Mouse (Mus musculus): ENCODE data around the gene Gm42674. TPM values are rescaled to one million over a fixed set of nuclear protein-coding genes. Genes with fewer than 3 reads are reported as not detected.

Gene Gm42674
- polyA plus RNA-seq, 1 experiment from 2014 or later: not detected

DNA sequence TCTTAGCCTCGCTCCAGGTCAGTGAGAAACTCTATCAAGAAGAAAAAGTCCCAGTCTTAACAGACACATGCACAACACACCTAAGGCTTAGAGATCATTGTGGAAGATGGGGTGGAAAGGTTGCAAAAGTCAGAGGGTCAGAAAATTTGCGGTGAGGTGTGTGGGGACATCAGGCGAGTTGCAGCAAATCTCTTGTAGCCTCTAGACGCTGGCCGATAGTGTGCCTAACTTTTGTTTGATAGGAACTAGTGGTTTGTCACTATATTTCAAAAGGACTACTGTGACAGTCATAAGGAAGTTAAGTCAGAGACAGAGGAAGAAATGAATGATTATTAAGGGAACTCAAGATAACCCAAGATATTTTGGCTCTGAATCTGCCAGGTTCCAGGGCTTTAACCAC lies 25.7 kb downstream of the Gm42674 start:
- ATAC-seq (ENCODE audit: low FRiP score): no peak
- peaks cover 13% of the 10 kb centered on the region for H3K4me1 ChIP-seq
- no peaks in the 10 kb centered on the region for H3K36me3 ChIP-seq
- H3K9ac ChIP-seq (replicated peaks): no peak overlapping the region
- no peak overlapping the region for H3K4me3 ChIP-seq (replicated peaks)
- 94% methylated on average over 5 of the region's 5 CpGs for WGBS
- no peak overlapping the region for H3K4me2 ChIP-seq
- H3K27me3 ChIP-seq (replicated peaks): no peaks in the 10 kb centered on the region
- no peaks in the 10 kb centered on the region for H3K9me3 ChIP-seq (replicated peaks)
- H3K27ac ChIP-seq (replicated peaks): no peak overlapping the region

DNA sequence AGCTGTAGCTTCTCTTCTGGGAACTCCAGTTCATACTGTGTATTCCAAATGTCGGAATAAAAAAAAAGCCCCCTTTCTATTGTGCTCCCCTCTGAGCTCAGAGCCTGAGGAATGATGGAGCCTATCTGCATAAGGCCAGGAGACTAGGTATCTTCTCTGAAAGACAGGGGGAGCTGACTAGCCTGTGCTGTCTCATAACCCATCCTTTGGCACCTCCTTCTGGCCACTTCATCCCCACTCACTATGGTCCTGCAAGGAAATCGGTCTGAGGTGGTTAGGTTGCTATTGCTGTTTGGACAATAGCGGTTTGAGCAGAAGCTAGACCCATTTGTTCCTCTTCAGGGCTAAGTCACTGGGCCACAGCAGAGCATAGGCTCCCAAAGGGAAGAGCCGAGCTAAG lies 26.1 kb downstream of the Gm42674 start:
- no peaks in the 10 kb centered on the region for H3K27me3 ChIP-seq (replicated peaks)
- no peak overlapping the region for H3K27ac ChIP-seq (replicated peaks)
- peaks cover 13% of the 10 kb centered on the region for H3K4me1 ChIP-seq
- H3K9ac ChIP-seq (replicated peaks): no peak overlapping the region
- H3K4me2 ChIP-seq: no peak overlapping the region
- H3K4me3 ChIP-seq (replicated peaks): no peak overlapping the region
- no peaks in the 10 kb centered on the region for H3K36me3 ChIP-seq
- 63% methylated on average over 4 of the region's 4 CpGs for WGBS
- H3K9me3 ChIP-seq (replicated peaks): no peaks in the 10 kb centered on the region
- no peak for ATAC-seq (ENCODE audit: low FRiP score)

DNA sequence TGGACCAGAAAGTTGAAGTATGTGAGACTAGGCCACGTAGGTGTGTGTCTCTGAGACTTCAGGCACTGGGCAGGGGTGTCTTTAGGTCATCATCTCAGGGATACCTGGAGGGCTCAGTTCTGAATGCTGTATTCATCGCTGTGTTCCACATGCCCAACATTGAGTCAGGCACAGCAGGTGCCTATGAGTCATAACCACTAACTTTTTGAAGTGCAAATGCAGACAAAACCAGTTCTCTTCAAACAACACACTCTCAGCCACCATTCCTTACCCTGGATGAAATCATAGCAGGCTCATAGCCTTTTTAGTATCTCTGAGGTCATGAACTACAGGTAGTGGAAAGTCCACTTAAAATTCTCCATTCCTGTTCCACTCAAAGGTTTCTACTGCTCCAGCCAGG lies 27.6 kb downstream of the Gm42674 start:
- H3K27ac ChIP-seq (replicated peaks): no peak overlapping the region
- H3K36me3 ChIP-seq: no peaks in the 10 kb centered on the region
- no peaks in the 10 kb centered on the region; the same call in 1 of the 2 replicates for H3K4me1 ChIP-seq
- no peak overlapping the region for H3K9ac ChIP-seq (replicated peaks)
- no peaks in the 10 kb centered on the region for H3K27me3 ChIP-seq (replicated peaks)
- 85% methylated on average over 2 of the region's 2 CpGs for WGBS
- ATAC-seq (ENCODE audit: low FRiP score): no peak
- H3K4me3 ChIP-seq (replicated peaks): no peak overlapping the region
- H3K9me3 ChIP-seq (replicated peaks): no peaks in the 10 kb centered on the region
- no peak overlapping the region for H3K4me2 ChIP-seq

DNA sequence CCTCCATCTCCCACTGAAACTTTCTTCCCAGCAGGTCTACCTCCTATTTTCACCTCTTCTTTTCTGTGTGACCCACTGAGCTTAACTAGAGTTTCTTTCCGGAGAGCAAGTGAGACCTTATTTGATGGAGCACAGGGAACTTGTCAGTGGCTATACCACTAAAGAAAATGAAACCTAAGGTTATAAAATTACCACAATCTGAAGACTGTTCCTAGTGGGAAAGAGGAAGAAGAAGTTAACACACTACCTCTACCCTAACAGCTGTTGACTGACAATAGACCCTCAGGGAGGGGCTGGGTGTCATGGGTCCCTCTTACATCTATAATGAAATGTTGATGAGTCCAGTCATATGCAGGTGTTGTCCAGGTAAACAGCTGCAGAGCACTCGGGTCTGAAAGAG lies 30.3 kb downstream of the Gm42674 start:
- Histone ChIP-seq H3K9ac (replicated peaks) (no peak overlapping the region), H3K27ac (replicated peaks) (no peak overlapping the region), H3K27me3 (replicated peaks) (no peaks in the 10 kb centered on the region), H3K4me2 (no peak overlapping the region), H3K4me1 (no peaks in the 10 kb centered on the region), H3K36me3 (no peaks in the 10 kb centered on the region), H3K4me3 (replicated peaks) (no peak overlapping the region), H3K9me3 (replicated peaks) (no peaks in the 10 kb centered on the region)
- 78% methylated on average over 2 of the region's 2 CpGs for WGBS
- no peak for ATAC-seq (ENCODE audit: low FRiP score)

DNA sequence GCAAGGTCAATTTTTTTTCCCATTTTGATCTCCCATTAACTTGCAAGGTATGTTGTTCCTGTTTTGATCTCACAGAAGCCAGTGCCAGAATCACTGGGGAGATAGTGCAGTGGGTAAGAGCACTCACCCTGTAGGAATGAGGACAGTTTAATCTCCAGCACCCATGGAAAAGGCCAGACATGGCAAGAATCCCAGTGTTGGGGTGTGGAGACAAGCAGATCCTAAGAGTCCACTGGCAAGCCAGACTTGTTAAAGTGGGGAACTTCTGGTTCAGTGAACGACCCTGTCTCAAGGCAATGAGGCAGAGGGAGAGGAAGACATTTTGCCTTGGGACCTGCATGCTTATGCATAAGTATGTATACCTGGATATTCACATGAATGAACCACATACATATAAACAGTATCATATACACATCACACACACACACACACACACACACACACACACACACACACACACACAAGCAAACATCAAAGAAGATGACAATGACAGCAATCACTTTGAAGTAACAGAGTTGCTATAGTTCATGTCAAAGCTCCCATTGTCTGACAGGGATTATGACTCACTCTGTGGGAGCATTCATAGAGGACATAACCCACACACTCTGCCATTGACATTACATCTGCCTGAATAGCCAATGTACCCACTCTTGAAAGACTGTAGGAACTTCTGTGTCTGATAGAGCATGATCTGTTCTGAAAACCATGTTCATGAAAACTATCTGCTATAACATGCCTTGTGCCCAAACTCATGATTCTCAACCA lies 37.0 kb downstream of the Gm42674 start:
- ATAC-seq (ENCODE audit: low FRiP score): no peak
- no peaks in the 10 kb centered on the region for H3K27me3 ChIP-seq (replicated peaks)
- WGBS: 62% methylated on average over 1 of the region's 1 CpGs

DNA sequence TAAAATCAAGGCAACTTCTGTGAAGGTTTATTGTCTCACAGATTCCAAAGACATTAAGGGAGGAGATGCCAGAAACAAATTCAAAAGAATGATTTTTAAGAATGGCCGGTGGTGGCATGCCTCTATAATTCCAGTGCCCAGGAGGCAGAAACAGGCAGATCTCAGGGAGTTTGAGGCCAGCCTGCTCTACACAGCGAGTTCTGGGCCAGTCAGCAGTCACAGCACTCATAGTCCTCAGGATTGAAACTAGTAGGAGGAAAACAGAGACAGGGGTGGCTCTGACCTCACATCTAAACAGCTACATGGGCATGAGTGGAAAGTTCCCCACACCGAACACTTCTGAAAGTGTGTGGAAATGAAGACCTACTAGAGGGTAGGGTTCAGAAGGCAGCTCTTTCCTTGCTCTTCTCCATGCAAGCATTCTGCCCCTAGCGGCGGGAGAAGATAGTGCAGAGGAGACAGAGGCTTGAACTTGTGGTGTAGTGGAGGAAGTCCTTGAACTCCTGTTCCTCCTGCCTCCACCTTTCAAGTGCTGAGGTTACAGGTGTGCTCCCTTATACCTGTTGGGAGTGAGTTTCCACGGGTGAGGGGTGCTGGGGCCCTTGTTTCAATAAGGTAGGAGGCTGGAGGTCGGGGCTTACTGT lies 37.9 kb downstream of the Gm42674 start:
- no peak overlapping the region for H3K4me2 ChIP-seq
- H3K4me1 ChIP-seq: no peaks in the 10 kb centered on the region
- H3K27ac ChIP-seq (replicated peaks): no peak overlapping the region
- H3K9ac ChIP-seq (replicated peaks): no peak overlapping the region
- H3K27me3 ChIP-seq (replicated peaks): no peaks in the 10 kb centered on the region
- H3K36me3 ChIP-seq: no peaks in the 10 kb centered on the region
- ATAC-seq (ENCODE audit: low FRiP score): no peak
- no peak overlapping the region for H3K4me3 ChIP-seq (replicated peaks)
- no peaks in the 10 kb centered on the region for H3K9me3 ChIP-seq (replicated peaks)
- WGBS: 52% methylated on average over 7 of the region's 7 CpGs

More for the DNA sequence above, 37.0 kb downstream of the Gm42674 start:
- no peak overlapping the region for H3K27ac ChIP-seq (replicated peaks)
- no peak overlapping the region for H3K4me3 ChIP-seq (replicated peaks)
- H3K36me3 ChIP-seq: no peaks in the 10 kb centered on the region
- H3K9me3 ChIP-seq (replicated peaks): no peaks in the 10 kb centered on the region
- no peak overlapping the region for H3K4me2 ChIP-seq
- no peak overlapping the region for H3K9ac ChIP-seq (replicated peaks)
- no peaks in the 10 kb centered on the region for H3K4me1 ChIP-seq

DNA sequence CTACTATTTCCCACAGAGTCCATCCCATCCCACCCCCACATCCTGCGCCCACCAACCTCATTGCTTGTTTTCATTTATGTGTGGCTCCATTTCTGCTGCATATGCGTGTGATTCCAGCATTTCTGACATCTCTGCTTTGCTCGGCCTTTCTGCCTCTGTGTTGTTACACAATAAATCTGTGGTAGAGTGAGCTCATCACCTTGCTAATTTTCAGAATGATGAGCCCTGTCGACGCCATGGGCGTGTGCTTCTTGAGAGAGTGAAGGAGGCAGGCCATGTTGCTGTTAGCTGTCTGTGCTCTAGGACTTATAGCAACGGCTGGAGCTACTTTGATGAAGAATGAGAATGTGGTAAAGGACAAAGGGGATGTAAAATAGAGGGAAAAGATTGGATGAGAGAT lies 39.3 kb downstream of the Gm42674 start:
- Histone ChIP-seq H3K27me3 (replicated peaks) (no peaks in the 10 kb centered on the region), H3K4me1 (no peaks in the 10 kb centered on the region), H3K27ac (replicated peaks) (no peak overlapping the region), H3K4me3 (replicated peaks) (no peak overlapping the region), H3K9ac (replicated peaks) (no peak overlapping the region), H3K9me3 (replicated peaks) (no peaks in the 10 kb centered on the region), H3K4me2 (no peak overlapping the region), H3K36me3 (no peaks in the 10 kb centered on the region)
- WGBS: 87% methylated on average over 7 of the region's 7 CpGs
- ATAC-seq (ENCODE audit: low FRiP score): no peak

DNA sequence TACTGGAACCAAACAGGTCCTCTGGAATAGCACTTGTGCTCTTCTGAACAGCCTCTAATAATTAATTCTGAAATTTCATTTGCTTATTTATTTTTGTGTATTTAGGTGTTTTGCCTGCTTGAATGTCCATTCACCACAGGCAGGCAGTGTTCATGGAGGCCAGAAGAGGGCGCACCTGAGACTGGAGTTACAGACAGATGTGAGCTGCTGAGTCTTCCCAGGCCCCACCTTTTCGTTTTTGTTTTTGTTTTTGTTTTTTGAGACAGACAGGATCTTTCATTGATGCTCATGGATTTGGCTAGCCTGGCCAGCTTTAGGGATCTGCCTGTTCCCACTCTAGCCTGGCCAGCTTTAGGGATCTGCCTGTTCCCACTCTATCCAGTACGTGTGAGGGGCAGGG lies 42.5 kb downstream of the Gm42674 start:
- ATAC-seq (ENCODE audit: low FRiP score): no peak
- Histone ChIP-seq H3K36me3 (no peaks in the 10 kb centered on the region), H3K27ac (replicated peaks) (no peak overlapping the region), H3K4me3 (replicated peaks) (no peak overlapping the region), H3K4me2 (no peak overlapping the region), H3K27me3 (replicated peaks) (no peaks in the 10 kb centered on the region), H3K4me1 (no peaks in the 10 kb centered on the region), H3K9me3 (replicated peaks) (no peaks in the 10 kb centered on the region), H3K9ac (replicated peaks) (no peak overlapping the region)
- 53% methylated on average over 3 of the region's 3 CpGs for WGBS

DNA sequence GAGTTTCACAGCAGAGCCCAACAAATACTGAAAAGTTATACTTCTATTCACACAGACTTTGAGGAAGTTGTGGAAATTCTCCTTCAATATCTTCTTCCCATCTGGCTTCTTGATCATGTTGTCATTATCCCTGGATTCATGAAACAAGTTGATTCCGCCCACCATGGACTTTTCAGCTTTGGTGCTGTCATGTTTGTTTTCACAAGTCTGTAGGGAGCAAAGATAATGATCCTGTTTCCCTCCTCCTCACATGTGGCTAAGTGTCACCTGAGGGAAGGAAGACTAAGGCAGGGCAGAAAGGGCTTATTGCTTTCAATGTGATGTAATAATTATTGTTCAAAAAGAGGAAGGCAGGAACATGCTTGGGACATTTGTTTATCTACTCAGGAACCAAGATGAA lies 45.6 kb downstream of the Gm42674 start:
- ATAC-seq (ENCODE audit: low FRiP score): no peak
- H3K4me2 ChIP-seq: no peak overlapping the region
- H3K4me1 ChIP-seq: no peaks in the 10 kb centered on the region
- H3K9me3 ChIP-seq (replicated peaks): no peaks in the 10 kb centered on the region
- WGBS: 87% methylated on average over 1 of the region's 1 CpGs
- H3K4me3 ChIP-seq (replicated peaks): no peak overlapping the region
- H3K36me3 ChIP-seq: no peaks in the 10 kb centered on the region
- H3K9ac ChIP-seq (replicated peaks): no peak overlapping the region
- H3K27ac ChIP-seq (replicated peaks): no peak overlapping the region
- H3K27me3 ChIP-seq (replicated peaks): no peaks in the 10 kb centered on the region

DNA sequence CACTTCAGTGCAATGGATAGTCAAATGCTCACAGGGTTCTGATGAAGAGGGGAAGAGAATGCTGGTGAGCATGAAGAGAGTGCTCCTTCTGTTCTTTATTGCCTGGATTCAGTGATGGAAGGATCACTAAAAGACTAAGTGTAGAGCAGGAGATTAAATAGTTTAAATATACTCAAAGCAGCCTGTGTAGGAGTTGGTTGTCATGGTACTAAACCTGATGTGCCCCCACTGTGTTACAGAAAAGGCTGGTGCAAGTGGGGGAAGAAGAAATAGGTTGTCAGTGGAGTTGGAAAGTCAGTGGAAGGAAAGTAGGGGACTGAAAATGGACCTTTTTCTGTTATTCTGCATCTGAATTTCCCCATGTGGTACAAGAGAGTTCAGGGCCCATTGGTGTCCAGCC lies 47.3 kb downstream of the Gm42674 start:
- H3K9ac ChIP-seq (replicated peaks): no peak overlapping the region

DNA sequence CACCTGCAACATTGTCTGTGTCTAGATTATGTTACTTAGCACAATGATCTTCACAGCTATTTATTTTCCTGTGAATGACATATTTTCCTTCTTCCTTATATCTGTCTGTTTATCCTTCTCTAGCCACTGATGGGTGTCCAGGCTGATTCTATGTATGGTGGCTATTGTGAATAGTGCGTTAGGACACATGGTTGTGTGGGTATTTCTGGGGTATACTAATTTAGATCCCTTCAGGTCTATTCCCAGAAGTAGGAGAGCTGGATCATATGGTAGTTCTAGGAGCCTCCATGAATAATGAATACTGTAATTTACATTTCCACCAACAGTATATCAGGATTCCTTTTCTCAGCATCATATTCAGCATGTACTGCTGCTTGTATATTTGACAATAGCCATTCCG lies 48.1 kb downstream of the Gm42674 start:
- no peak for ATAC-seq (ENCODE audit: low FRiP score)

More for the DNA sequence above, 47.3 kb downstream of the Gm42674 start:
- Histone ChIP-seq H3K4me1 (no peaks in the 10 kb centered on the region), H3K36me3 (no peaks in the 10 kb centered on the region), H3K27ac (replicated peaks) (no peak overlapping the region), H3K9me3 (replicated peaks) (no peaks in the 10 kb centered on the region), H3K4me3 (replicated peaks) (no peak overlapping the region), H3K27me3 (replicated peaks) (0 out of 2 replicates have a peak, but pooled peaks cover 5% of the 10 kb centered on the region), H3K4me2 (no peak overlapping the region)
- no peak for ATAC-seq (ENCODE audit: low FRiP score)

DNA sequence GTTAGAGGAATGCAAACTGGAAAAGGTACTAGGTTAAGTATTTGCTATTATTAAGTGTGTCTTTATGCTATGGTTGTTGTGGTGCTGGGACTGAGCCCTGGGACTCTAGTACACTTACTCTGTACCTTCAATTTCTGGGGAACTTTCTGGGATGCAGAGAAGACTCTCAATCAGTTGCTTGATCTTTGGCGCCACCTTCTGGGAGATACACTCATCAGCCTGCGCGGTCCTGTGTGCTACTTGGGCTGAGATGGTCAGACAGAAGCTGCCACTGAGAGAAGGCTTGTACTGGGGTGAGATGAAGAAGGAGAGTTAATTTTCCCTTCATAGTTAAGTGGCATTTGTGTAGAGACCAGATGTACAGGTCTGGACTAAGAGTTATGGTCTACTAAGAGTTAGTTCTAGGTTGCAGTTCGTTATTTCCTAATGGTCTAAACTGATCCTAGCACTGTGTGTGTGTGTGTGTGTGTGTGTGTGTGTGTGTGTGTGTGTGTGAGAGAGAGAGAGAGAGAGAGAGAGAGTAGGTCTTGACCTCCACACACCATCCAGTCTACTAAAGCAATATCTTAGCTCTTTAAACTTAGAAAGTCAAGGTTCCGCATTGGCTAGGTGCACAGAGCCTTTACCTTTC lies 51.3 kb downstream of the Gm42674 start:
- no peaks in the 10 kb centered on the region for H3K36me3 ChIP-seq
- H3K9ac ChIP-seq (replicated peaks): no peak overlapping the region
- no peaks in the 10 kb centered on the region for H3K9me3 ChIP-seq (replicated peaks)
- H3K4me1 ChIP-seq: no peaks in the 10 kb centered on the region
- H3K27ac ChIP-seq (replicated peaks): no peak overlapping the region
- peak; percentile 88 for ATAC-seq (ENCODE audit: low FRiP score)
- H3K4me2 ChIP-seq: no peak overlapping the region
- no peak overlapping the region for H3K4me3 ChIP-seq (replicated peaks)
- WGBS: 39% methylated on average over 5 of the region's 5 CpGs
- 0 out of 2 replicates have a peak, but pooled peaks cover 5% of the 10 kb centered on the region for H3K27me3 ChIP-seq (replicated peaks)

More for the DNA sequence above, 48.1 kb downstream of the Gm42674 start:
- Histone ChIP-seq H3K4me1 (no peaks in the 10 kb centered on the region), H3K4me3 (replicated peaks) (no peak overlapping the region), H3K9ac (replicated peaks) (no peak overlapping the region), H3K27ac (replicated peaks) (no peak overlapping the region), H3K4me2 (no peak overlapping the region), H3K27me3 (replicated peaks) (0 out of 2 replicates have a peak, but pooled peaks cover 5% of the 10 kb centered on the region), H3K36me3 (no peaks in the 10 kb centered on the region), H3K9me3 (replicated peaks) (no peaks in the 10 kb centered on the region)
- WGBS: 97% methylated on average over 2 of the region's 2 CpGs

All from neural tube, embryonic 15.5 days (tissue).